Mouse (Mus musculus) adrenal gland, postnatal 36 days (tissue): ENCODE measurements around the gene Scnn1b. TPM values are rescaled to one million over a fixed set of nuclear protein-coding genes. Genes with fewer than 3 reads are reported as not detected.

Experiments
- DNase-seq, 2 experiments: peaks; one replicate each; pipeline ENCODE4 v3.0.0; 2021; ENCODE audit warnings: mixed read lengths in 1 of 2
- total RNA-seq, 2 experiments: library from RNA; stranded (reverse); gene quantifications; 2 replicates each; pipeline ENCODE4 v1.2.3; 2021

Scnn1b gene
- total RNA-seq, 2 experiments from 2014 or later: 0.23 TPM; not detected in 1

DNA sequence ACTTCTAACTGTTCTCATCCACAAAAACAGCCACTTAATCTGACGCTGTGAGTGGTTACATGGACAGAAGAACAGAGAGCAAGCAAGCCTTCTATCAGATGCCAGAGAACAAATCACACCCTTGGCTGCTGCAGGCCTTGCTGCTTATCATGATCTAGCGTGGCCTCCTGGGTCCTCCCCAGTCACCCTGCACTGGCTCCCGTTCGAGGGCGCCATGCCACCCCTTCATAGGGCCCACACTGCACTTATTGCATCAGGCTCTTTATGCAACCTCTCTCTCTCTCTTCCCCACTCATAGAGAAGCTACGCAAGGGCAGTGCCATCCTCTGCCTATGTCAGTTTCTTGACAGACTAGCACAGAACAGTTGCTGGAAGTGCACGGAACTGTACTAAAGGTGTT, 101.3 kb downstream of the Scnn1b start:
- DNase-seq: peak in 1 of 2 experiments; percentile 30

Other genes with a start within 250 kb of the Scnn1b start
- gene Usp31, start 157.8 kb upstream of the Scnn1b start, total RNA-seq: 10 to 100 TPM; 12.5 to 18.3 TPM
- gene Scnn1g, start 130.6 kb upstream of the Scnn1b start, total RNA-seq: under 1 TPM in 1 of 2 experiments, not detected in 1; 0.10 TPM
- 10 to 100 TPM; 27.0 to 31.6 TPM for gene Cog7, start 116.7 kb downstream of the Scnn1b start, total RNA-seq
- 10 to 100 TPM; 16.9 to 17.3 TPM for gene Gga2, start 156.2 kb downstream of the Scnn1b start, total RNA-seq
- gene Ubfd1, start 202.1 kb downstream of the Scnn1b start, total RNA-seq: 10 to 100 TPM; 49.5 to 63.8 TPM
- 10 to 100 TPM; 19.0 to 25.5 TPM for gene Ears2, start 202.2 kb downstream of the Scnn1b start, total RNA-seq
- gene Ndufab1, start 236.8 kb downstream of the Scnn1b start, total RNA-seq: 100 to 1,000 TPM; 502 to 538 TPM